Mouse (Mus musculus) megakaryocyte, embryonic 14.5 days (primary cell): ENCODE results near the gene Nrg3. TPM values are rescaled to one million over a fixed set of nuclear protein-coding genes. Genes with fewer than 3 reads are reported as not detected.

Source experiments
- H3K27me3 ChIP-seq: replicated peaks from 2 replicates; pipeline ENCODE3; 2012; ENCODE audit warnings: inconsistent platforms
- H3K36me3 ChIP-seq: replicated peaks from 2 replicates; pipeline ENCODE3; 2012; ENCODE audit warnings: low read length, inconsistent platforms, mixed read lengths
- H3K4me1 ChIP-seq: 2 replicates; pipeline ENCODE4 v1.6.1; 2012; ENCODE audit warnings: inconsistent platforms
- H3K4me3 ChIP-seq: replicated peaks from 2 replicates; pipeline ENCODE3; 2012; ENCODE audit warnings: moderate library complexity, mild to moderate bottlenecking, inconsistent platforms
- H3K9me3 ChIP-seq: 2 replicates; pipeline ENCODE4 v1.6.1; 2012; ENCODE audit warnings: inconsistent platforms
- FLI1 ChIP-seq: IDR thresholded peaks from 2 replicates; pipeline ENCODE4 v1.6.1; 2012; ENCODE audit warnings: low read length, inconsistent platforms, mixed read lengths
- GATA1 ChIP-seq: IDR thresholded peaks from 3 replicates; pipeline ENCODE4 v1.6.1; 2012; ENCODE audit warnings: mixed read lengths, low read length, inconsistent platforms, borderline replicate concordance
- polyA plus RNA-seq: library from polyadenylated mRNA; stranded (reverse); fragments of >175 nt; gene quantifications from 2 replicates; pipeline ENCODE4 v1.2.3, GENCODE M21; 2012; ENCODE audit warnings: low replicate concordance; ENCODE audit not compliant: insufficient read depth

Gene Nrg3
- polyA plus RNA-seq, 1 experiment, result not detected

DNA sequence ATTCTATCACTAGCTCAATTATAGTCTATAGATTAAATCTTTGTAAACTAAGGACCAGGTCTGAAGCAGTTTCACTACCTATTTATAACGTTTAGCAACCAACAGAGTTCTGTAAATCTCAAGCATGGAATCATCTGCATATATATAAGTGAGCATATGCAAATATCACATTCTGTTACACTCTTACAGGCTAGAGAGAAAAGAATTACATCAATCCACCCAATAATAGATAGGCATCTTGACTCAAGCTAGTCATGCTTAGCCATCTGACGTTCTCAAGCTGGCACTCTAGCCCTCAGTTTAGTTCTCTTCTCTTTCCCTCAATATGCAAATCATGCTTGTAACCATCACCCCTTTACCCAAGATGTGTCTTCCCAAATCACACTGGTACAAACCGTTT lies 835.8 kb downstream of the Nrg3 start:
- no peaks in the 10 kb centered on the region for H3K36me3 ChIP-seq
- H3K9me3 ChIP-seq, result 0 out of 2 replicates have a peak, but pooled peaks cover 3% of the 10 kb centered on the region
- no peaks in the 10 kb centered on the region for H3K27me3 ChIP-seq
- no peaks in the 10 kb centered on the region for H3K4me1 ChIP-seq
- TF ChIP-seq FLI1 (no peak), GATA1 (no peak)
- no peak overlapping the region for H3K4me3 ChIP-seq

GRCm38 (mm10) chr14:38630114-38630513 lies 842.8 kb downstream of the Nrg3 start:
- H3K4me3 ChIP-seq, result no peak overlapping the region
- no peaks in the 10 kb centered on the region for H3K27me3 ChIP-seq
- no peaks in the 10 kb centered on the region for H3K36me3 ChIP-seq
- TF ChIP-seq GATA1 (no peak), FLI1 (no peak)
- H3K9me3 ChIP-seq, result no peaks in the 10 kb centered on the region
- H3K4me1 ChIP-seq, result no peaks in the 10 kb centered on the region

GRCm38 (mm10) chr14:38629671-38630070 lies 843.2 kb downstream of the Nrg3 start:
- no peaks in the 10 kb centered on the region for H3K4me1 ChIP-seq
- H3K27me3 ChIP-seq, result no peaks in the 10 kb centered on the region
- TF ChIP-seq GATA1, result no peak
- TF ChIP-seq FLI1, result no peak

GRCm38 (mm10) chr14:38628862-38629619 lies 843.8 kb downstream of the Nrg3 start:
- no peak for TF ChIP-seq GATA1
- TF ChIP-seq FLI1, result no peak
- Histone ChIP-seq H3K36me3 (no peaks in the 10 kb centered on the region), H3K4me3 (no peak overlapping the region), H3K27me3 (no peaks in the 10 kb centered on the region), H3K9me3 (no peaks in the 10 kb centered on the region), H3K4me1 (no peaks in the 10 kb centered on the region)

More at GRCm38 (mm10) chr14:38629671-38630070, 843.2 kb downstream of the Nrg3 start:
- no peaks in the 10 kb centered on the region for H3K36me3 ChIP-seq
- no peaks in the 10 kb centered on the region for H3K9me3 ChIP-seq
- H3K4me3 ChIP-seq, result no peak overlapping the region

GRCm38 (mm10) chr14:38616969-38617368 lies 855.9 kb downstream of the Nrg3 start:
- Histone ChIP-seq H3K27me3 (no peaks in the 10 kb centered on the region), H3K4me1 (peaks cover 2% of the 10 kb centered on the region; the same call in 1 of the 2 replicates), H3K36me3 (no peaks in the 10 kb centered on the region), H3K9me3 (no peaks in the 10 kb centered on the region), H3K4me3 (no peak overlapping the region)
- TF ChIP-seq FLI1 (no peak), GATA1 (no peak)

DNA sequence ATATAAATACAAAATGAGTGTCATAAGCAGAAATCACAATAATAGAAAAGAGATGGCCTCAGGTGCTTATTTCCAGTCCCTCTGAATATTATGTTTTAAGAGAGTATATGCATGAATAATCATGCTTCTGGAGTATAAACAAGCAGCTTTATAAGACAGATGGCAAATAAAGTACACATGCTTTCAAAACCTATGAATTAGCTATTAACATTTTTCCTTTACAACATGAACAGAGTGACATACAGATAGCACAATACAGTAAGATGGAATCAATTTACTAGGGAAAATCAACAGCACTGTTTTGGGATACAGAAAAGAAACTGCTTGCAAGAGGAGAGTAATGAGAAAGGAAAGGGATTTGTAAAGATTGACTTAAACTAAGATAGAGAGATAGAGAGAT lies 875.2 kb downstream of the Nrg3 start:
- Histone ChIP-seq H3K27me3 (no peaks in the 10 kb centered on the region), H3K4me3 (no peak overlapping the region), H3K36me3 (no peaks in the 10 kb centered on the region), H3K4me1 (no peaks in the 10 kb centered on the region), H3K9me3 (no peaks in the 10 kb centered on the region)
- TF ChIP-seq GATA1 (no peak), FLI1 (no peak)

GRCm38 (mm10) chr14:38594297-38594696 lies 878.6 kb downstream of the Nrg3 start:
- H3K4me1 ChIP-seq, result peaks cover 2% of the 10 kb centered on the region; the same call in 1 of the 2 replicates
- no peak overlapping the region for H3K4me3 ChIP-seq
- TF ChIP-seq FLI1 (no peak), GATA1 (no peak)
- H3K27me3 ChIP-seq, result no peaks in the 10 kb centered on the region
- no peaks in the 10 kb centered on the region for H3K9me3 ChIP-seq
- no peaks in the 10 kb centered on the region for H3K36me3 ChIP-seq

DNA sequence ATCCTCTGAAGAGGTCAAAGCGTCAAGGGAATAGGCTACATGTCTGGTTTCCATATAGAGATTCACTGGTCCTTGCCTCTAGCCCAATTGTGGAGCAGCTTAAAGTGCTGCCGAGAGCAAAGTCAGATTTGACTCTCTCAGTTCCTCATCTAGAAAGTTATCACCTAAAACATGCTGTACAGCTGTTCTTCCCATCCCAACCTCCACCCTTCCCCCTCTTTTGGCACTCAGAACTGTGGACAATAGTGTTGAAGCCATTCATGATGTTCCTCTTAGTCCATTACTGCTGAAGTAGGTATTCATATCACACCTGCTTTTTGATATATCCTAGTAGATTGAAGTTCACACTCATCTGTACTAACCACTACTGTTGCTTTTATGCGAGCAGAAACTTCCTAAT lies 896.1 kb downstream of the Nrg3 start:
- no peaks in the 10 kb centered on the region for H3K9me3 ChIP-seq
- no peaks in the 10 kb centered on the region for H3K27me3 ChIP-seq
- H3K36me3 ChIP-seq, result no peaks in the 10 kb centered on the region
- H3K4me1 ChIP-seq, result no peaks in the 10 kb centered on the region
- TF ChIP-seq GATA1 (no peak), FLI1 (no peak)
- no peak overlapping the region for H3K4me3 ChIP-seq

GRCm38 (mm10) chr14:38568184-38568583 lies 904.7 kb downstream of the Nrg3 start:
- TF ChIP-seq GATA1, result no peak
- no peak for TF ChIP-seq FLI1
- Histone ChIP-seq H3K4me1 (no peaks in the 10 kb centered on the region), H3K27me3 (no peaks in the 10 kb centered on the region), H3K4me3 (no peak overlapping the region), H3K9me3 (peaks cover 3% of the 10 kb centered on the region; the same call in 1 of the 2 replicates), H3K36me3 (no peaks in the 10 kb centered on the region)

- H3K27me3 ChIP-seq, result no peaks in the 10 kb centered on the region
- H3K4me1 ChIP-seq, result no peaks in the 10 kb centered on the region
- H3K9me3 ChIP-seq, result peaks cover 3% of the 10 kb centered on the region; the same call in 1 of the 2 replicates
- H3K4me3 ChIP-seq, result no peak overlapping the region
- H3K36me3 ChIP-seq, result no peaks in the 10 kb centered on the region
- no peak for TF ChIP-seq FLI1
- no peak for TF ChIP-seq GATA1
These were observed 906.7 kb downstream of the Nrg3 start for GRCm38 (mm10) chr14:38566182-38566581.
